Mouse (Mus musculus) 3134 (cell line): ENCODE measurements at regions not wholly inside any gene's neighbourhood (a gene's known extent, or its start where the extent isn't known, plus 50 kb on each side); places are given as distances from the start of the nearest gene placed in this dataset.
A peak's percentile ranks its signal among the peaks of the same experiment; 100 is the strongest.

ENCODE experiments used
- DNase-seq: peaks from one replicate; pipeline ENCODE4 v3.0.0-alpha.2; 2011; ENCODE audit warnings: low spot score; ENCODE audit not compliant: insufficient read length; ENCODE audit errors: extremely low read depth

DNA sequence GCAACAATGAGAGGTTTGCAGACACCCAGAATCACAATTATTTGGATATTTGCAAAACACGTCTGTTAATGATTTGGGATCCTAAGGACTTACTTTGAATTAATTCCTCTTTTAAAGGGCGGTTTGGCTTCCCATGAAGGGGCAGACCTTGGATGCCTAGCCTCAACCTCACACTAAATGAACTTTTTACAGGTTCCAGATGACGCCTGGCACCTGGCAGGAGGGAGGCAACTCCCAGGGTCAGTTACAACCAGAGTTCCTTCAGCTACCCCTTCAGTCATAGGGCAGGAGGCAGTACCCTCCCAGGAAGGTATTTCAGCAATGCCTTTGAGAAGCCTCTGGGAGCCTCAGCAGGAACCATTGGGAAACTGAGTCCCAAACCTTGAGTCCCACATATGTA lies 57.9 kb upstream of the Stx18 start:
- DNase-seq, result no peak

DNA sequence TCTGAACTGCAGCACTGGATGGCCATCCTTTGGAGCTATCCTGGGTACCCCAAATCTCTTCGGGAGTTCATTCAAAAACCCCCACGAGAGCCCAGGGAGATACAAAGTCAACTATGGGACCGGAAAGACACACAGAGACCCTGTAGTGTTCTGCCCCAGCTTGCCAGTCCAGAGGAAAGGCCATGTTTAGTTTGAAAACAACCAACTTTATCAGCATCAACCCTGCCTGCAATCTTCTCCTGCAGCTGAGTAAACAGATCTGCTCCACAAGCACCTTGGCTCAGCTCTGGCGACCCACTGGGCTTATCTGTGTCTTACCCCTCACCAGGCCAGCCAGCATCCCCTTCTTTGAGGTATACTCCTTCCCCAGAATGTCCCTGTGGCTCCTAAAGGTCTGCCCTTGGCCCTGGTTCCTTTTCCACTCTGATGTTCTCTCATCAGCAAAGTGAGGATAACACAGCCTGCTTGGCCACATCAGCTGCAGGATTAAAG lies 61.6 kb upstream of the Stx18 start:
- no peak for DNase-seq

DNA sequence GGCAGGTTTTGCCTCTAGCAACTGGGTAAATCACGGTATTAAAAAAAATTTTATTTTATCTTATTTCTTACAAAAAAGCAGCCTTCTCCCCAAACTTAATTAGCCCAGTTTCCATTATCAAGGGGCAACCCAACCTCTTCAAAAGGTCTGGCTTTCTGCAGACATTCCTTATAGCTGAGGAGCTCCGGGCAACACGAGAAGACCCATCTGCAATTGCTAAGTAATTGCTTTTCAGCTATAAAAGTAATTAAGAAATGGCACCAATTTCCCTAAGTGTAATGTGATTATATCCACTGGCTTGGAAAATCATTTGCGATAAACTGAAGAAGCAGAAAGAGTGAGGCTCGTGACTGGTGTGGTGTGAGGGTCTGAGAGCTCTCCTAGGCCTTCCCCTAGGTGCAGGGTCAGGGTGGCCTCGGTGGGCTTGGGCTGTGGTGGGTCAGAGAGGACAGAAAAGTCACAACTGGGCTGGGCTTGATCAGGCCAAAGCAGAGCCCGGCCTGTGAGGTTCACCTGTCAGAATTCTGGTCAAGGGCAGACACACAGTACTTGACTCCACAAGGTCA lies 65.5 kb upstream of the Stx18 start:
- no peak for DNase-seq

DNA sequence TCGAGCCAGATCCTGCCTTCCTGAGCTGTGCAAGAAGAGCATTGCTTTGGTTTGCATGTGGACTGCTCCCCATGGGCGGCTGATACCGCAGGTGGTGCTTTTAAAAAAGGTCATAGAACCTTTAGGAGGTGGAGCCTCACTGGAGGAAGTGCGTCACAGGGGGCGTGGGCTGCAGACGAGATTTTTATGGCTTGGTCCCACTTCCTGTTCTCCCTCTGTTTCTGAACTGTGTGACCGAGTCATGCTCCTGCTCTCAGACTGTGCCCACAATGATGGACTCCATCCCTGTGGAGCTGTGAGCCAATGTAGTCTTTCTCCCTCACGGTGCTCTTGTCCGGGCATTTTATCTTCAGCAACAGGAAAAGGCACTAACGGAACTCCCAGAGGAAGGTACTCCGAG lies 66.8 kb upstream of the Stx18 start:
- DNase-seq, result no peak

DNA sequence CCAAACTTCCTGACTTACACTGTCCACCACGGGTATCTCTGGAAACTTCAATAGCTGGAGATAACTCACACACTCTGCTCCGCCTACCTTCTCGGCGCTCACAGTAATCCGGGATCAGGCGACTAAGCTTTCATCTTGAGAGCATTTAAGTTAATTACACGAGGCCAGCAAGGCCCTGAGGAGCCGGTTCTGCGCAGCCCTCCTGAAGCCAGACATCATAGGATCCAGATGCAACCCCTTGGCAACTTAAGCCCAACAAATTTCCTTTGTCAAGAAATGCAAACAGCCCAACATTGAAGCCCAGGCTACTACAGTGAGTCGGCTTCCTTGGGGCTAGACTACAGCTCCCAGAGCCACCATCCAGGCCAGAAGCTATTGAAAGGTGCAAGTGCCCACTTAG lies 69.9 kb upstream of the Stx18 start:
- DNase-seq, result no peak

DNA sequence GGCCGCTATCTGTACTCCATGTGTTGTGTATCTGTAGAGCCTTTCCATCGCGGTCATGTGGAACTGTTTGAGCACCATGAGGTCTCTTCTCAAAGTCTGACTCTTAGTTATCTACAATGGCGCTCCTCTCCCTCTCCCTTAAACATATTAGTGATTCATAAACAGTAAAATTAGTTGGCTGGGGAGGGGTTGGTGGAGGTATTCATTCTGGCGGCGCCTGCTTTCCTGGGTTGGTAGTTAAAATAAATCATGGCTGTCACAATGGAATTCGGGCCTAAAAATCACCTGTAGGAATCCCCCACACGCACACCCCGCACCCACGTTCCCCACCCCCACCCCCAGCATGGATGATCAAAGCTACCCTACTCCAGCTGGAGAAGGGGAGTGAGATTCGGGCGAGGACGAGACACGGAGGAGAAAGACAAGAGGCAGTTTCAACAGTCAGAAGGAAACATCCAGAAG lies 70.6 kb upstream of the Stx18 start:
- DNase-seq, result no peak

GRCm38 (mm10) chr5:37967106-37967913 lies 71.2 kb upstream of the Stx18 start:
- DNase-seq, result no peak

DNA sequence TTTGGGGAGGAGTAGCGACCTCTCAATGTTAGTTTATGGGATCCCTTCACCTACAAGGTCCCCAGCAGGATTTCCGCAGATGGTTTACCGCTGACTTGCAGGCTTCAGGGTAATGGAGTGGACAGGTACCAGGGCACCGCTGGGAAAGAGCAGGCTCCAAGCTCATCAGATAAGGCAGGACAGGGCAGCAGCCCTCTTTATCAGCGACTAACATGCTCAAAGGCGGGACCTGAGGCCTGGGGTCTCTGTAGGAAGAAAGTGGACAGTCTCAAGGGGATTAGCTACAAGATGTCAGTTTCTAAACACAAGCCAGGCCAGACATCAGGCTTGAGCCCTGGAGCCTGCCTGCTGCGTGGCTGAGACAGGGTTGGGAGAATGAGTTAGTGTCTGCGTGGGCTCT lies 74.9 kb upstream of the Stx18 start:
- DNase-seq, result no peak

- DNase-seq, result no peak
These were observed 76.0 kb upstream of the Stx18 start for GRCm38 (mm10) chr5:37962513-37962912.

- DNase-seq, result peak; percentile 57
These were observed 78.3 kb upstream of the Stx18 start for GRCm38 (mm10) chr5:37960216-37960615.

DNA sequence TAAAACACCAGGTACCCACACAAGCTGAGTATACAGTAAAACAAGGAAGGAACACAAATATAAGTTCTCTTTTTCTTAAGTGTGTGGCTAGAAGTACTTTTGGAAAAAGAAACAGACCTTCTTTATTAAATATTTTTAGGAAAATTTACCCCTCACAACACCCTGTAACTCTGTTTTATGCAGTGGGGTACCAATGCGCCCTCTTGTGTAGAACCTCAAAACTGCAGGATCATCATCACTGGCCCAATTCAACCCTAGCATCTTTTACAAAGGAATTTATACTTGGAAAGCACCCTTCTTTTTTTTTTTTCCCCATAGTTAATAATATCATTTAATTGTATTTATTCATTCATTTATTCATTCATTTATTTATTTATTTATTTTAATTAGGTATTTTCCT lies 86.4 kb upstream of the Stx18 start:
- no peak for DNase-seq

GRCm38 (mm10) chr5:37932760-37933122 lies 105.8 kb upstream of the Stx18 start:
- DNase-seq, result no peak

DNA sequence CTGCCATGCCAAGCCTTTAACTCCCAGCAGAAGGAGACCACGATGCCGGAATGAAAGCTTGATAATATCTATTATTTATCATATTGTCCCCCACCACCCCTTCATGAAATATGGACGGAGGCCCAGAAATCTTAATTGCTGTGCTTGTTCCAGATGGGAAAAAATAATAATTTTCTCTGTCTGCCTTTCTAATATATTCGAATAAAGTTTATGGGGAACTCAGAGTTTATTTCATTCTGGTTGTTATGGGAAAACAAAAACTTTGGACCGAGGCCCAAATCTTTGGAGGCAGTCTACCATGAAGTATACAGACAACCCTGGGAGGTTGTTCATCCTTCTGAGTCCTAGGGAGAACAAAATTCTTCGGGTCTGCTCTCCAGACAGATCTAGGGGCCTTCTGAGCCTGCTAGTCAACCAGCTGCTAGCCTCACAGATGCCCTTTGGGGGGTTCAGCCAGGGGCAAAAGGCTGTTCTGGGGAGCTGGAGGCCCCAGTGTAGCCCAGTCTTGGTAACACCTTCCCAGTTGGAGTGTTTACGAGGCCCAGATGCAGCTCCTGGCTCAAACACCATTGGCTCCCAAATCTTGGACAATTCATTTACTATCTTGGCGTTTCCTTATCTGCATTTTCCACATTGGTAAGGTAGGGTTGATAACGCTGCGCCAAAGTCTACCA lies 106.3 kb upstream of the Stx18 start:
- no peak for DNase-seq

- no peak for DNase-seq
These were observed 96.1 kb upstream of the Msx1 start for GRCm38 (mm10) chr5:37920481-37920880.

DNA sequence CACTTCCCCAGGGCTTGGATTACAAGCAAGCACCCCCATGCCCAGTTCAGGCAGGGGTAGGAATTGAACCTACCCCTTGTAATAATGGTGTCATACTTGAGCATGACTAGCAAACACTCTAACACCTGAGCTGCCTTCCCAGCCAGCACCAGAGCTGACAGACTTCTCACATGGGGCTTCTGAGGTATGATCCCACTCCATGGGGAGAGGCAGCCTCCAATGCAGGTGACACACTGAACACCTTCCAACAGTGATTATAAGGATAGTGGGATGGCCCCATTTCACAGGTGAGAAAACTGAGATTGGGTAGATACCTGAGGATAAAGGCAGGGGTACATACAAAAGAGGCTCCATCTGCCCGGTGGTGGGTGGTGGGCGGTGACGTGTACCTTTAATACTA lies 94.7 kb upstream of the Msx1 start:
- DNase-seq, result no peak

DNA sequence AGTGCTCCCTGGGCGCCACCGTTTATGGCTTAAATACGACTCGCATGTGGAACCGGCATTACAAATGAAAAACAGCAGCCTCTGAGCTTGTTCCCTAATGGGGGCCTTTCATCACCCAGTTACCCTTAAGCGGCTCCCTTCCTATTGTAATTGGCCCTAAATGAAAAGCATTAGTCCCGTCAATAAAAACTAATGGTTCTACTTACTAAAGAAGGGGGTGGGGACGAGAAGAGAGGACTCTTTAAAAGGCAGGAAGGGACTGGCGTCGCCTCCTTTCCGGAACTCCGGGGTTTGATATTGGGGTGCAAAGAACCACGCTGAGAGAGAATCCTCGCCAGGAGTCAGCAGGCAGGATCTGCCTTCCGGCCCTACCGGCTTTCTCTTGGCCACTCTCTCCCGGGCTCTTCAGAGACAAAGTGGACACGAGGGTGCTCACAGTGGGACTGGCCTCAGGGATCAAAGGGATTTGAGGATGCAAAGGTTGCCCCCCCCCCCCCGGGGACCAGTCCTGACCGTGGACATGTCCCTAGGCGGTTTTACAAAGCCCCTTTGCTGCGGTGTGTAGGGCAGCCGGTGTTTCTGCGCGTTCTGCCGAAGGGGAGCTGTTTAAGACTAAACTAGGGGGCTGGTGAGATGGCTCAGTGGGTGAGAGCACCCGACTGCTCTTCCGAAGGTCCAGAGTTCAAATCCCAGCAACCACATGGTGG lies 93.8 kb upstream of the Msx1 start:
- no peak for DNase-seq

- DNase-seq, result no peak
These were observed 92.8 kb upstream of the Msx1 start for GRCm38 (mm10) chr5:37917161-37917560.

DNA sequence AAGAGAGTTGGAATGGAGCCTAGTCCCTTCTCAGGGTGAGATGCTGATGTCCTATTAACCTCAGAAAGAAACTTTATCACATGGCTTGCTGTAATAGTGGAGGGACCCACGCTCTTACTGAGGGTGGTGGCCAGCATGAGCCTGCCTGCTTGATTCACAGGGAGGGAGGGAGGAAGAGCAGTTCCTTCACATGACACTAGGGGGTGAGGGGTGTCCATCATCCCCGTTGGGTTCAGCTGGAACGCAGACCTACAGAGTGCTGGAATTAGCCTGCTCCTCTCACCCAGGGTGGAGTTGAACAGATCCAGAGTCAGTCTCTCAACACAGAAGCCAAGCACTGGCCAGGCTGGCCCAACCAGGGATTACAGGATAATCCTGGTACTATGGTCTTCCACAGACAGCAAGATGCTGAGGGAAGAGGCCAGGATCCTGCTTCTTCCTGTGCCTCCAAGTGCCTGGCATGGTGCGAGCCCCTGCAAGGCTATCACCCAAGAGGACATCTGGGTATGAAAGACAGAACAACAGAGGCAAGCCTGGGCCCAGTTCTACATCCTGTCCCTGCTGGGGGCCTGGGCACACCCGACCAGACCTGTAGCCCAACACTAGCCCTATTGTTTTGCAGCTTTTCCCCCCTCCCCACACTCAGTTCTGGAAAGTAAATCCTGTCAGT lies 80.4 kb upstream of the Msx1 start:
- DNase-seq, result no peak

DNA sequence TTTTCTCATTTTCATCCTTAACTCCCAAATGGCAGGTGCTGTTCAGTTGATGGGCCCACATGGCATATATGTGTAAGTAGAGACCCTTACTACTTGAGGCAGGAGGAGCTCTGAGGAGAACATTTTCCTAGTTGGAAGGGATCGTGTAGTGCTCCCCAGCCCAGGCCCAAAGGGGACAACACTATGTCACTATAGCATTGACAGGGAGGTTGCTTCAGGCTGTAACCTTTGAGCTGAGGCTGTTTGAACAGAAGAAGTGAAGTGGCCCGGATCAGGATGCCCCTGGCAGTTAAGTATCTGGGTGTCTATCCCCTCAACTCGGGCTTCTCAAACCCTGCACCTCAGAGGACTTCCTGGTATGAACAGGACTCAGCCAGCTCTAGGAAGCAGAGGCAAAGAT lies 79.5 kb upstream of the Msx1 start:
- no peak for DNase-seq

GRCm38 (mm10) chr5:37902741-37903140 lies 78.4 kb upstream of the Msx1 start:
- DNase-seq, result no peak

DNA sequence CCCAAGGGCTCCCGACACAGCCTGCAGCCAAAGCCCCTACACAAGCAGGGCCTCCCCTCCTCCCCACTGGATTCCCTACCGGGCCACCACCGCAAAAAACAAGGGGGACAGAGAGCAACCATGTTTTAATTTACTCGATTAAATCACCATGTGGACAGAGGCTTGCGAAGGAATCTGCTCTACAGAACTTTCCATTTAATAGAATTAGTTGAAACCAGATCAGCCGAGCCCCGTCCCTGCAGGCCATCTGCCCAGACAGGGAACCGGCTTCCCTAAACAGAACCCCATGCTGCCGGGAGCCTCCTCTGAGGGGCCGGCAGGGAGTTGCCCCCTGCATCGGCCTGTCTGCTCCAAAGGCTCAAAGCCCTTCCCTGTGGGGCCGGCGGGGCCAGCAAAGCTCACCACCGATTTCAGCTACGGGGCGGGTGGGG lies 77.5 kb upstream of the Msx1 start:
- no peak for DNase-seq
